Mouse (Mus musculus): ENCODE results near the gene Ubap1l.

Ubap1l gene

DNA sequence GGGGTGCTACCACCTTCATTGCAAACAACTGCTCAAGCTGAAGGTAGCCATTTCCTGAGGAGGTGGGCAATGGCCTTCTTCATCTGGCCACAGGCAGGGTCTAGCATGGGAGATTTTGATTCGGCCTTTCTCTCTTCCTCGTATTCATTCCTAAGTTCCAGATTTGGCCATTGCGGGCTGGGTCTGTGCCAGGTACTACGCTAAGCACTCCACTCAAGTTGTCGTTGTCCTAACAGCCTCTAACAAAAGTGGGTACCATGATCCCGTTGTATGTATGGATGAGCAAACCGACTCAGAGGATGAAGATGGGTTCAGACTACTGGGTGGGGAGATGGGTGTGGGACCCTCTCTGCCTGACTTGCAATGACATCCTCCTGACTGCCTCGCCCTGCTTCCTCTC, 49.5 kb downstream of the Ubap1l start:
- no peak for DNase-seq (ENCODE audit: low spot score in 2 of 2)

GRCm38 (mm10) chr9:65411326-65411725, 50.5 kb downstream of the Ubap1l start:
- no peak for DNase-seq (ENCODE audit: low spot score in 2 of 2)

GRCm38 (mm10) chr9:65417738-65418137, 56.9 kb downstream of the Ubap1l start:
- no peak for DNase-seq (ENCODE audit: low spot score in 2 of 2)

- DNase-seq (ENCODE audit: low spot score in 2 of 2), result no peak
These were observed 58.8 kb downstream of the Ubap1l start for GRCm38 (mm10) chr9:65419633-65420032.

DNA sequence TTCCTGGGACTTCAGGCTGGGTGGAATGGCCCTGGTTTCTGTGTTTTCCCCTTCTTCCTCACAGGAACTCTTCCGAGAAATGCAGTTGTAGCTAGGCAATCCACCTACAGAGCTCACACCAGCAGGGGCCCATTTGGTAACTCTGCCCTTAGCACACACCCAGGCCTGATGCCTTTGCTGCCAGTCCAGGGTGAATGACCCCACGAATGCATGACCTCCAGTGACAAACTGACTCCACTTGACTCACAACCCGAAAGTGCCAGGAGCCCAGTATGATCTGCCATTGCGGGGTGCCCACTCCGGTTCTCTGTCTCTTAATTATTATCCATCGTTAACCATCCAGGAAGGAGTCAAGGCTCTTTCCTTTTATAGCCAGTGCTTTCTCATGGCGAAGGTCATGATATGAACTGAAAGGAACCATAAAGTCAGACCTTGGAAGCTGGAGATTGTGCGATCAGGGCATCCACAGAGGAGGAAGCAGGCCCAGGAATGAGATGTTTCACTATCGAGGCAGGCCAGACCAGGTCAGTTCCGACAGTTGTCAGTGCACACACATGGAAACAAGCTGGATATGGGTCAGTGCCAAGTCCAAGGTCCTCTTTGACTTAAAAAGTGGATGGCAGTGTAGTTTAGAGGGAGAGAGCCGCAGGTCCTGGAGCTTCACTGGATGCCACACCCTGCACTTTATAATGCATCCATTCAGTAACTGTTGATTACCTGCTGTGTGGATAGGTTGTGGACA, 62.1 kb downstream of the Ubap1l start, which contains the start of gene Slc51b:
Gene Slc51b (minus strand): TSS at position 196 of the 742 bp plus-strand sequence.
- DNase-seq (ENCODE audit: low spot score in 2 of 2), result no peak

GRCm38 (mm10) chr9:65424393-65424792, 63.6 kb downstream of the Ubap1l start:
- no peak for DNase-seq (ENCODE audit: low spot score in 2 of 2)

DNA sequence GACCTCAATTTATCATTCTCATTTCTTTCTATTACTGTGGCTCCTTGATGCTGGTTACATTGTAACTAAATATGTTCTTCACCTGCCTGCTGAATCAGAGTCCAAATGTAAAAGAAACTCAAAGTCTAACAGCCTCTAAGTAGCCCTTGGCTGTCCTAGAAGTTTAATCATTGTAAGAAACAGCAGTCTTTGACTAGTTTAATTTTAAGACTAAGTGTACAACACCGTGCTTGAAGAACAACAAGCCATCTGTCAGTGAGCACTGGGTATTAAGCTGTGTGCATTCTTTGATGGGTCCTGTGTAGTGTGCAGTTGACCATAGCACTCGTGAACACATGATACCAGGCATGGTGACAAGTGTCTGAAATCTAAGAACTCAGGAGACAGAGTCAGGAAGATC, 66.7 kb downstream of the Ubap1l start:
- no peak for DNase-seq (ENCODE audit: low spot score in 2 of 2)

DNA sequence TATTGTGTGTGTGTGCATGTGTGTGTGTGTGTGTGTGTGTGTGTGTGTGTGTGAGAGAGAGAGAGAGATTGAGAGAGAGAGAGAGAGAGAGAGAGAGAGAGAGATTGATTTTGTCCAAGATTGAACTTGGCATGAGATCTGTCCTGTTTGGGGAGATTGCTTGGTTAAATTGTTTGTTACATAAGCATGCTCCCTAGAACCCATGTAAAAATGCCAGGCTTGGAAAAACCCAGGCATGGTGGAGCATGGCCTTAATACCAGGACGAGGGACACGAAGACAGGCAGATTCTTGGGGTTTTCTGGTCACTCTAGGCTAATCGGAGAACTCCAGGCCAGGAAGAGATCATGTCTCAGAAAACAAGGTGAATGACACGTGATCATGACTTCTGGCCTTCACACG, 67.2 kb downstream of the Ubap1l start:
- no peak for DNase-seq (ENCODE audit: low spot score in 2 of 2)

Data from left cerebral cortex, adult 9 months (tissue).